Mouse (Mus musculus): ENCODE measurements around the gene Polr2e. TPM values are rescaled to one million over a fixed set of nuclear protein-coding genes. Genes with fewer than 3 reads are reported as not detected.

Gene Polr2e
- total and polyA plus RNA-seq, 2 experiments from 2014 or later = 106 to 123 TPM

DNA sequence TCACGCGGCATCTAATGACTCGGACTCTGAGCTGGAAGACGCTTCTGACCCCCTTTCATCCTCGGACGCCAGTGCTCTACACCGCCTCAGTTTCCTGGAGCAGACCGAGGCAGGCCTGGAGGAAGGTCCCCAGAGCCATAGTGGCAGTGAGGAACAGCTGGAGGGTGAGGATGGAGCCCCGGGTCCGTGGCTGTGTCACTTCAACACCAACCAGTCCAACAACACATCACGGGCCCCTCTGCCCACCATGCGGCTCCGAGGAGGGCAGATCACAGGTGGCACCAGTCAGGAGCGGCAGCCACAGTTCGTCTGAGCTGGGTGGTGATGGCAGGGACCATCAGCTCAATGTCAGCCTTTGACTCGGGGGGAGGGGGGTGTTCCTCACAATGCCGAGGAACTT lies 8.9 kb downstream of the Polr2e start:
- Histone ChIP-seq H3K4me2 (ENCODE audit: low read depth, low read length) (no peak overlapping the region), H3K9ac (replicated peaks; ENCODE audit: low read depth, low read length) (no peak overlapping the region), H3K27me3 (ENCODE audit: control insufficient read depth, insufficient read depth, low read length) (no peaks in the 10 kb centered on the region), H3K4me3 (ENCODE audit: low read depth, low read length) (no peak overlapping the region), H3K4me1 (ENCODE audit: control insufficient read depth, insufficient read depth) (peaks cover 19% of the 10 kb centered on the region), H3K9me3 (replicated peaks; ENCODE audit: control insufficient read depth, low read length) (no peaks in the 10 kb centered on the region), H3K36me3 (replicated peaks; ENCODE audit: control insufficient read depth, insufficient read depth, low read length) (peaks cover 4% of the 10 kb centered on the region), H3K27ac (ENCODE audit: low read depth) (no peak overlapping the region)
- no peak for ATAC-seq (ENCODE audit: insufficient read depth, low read depth)
- no peak for DNase-seq (ENCODE audit: low spot score)
- 81% methylated on average over 17 of the region's 17 CpGs for WGBS
- TF ChIP-seq EP300 (IDR thresholded peaks at IDR 0.05; ENCODE audit: low read depth) (no peak), CTCF (IDR thresholded peaks at IDR 0.05; ENCODE audit: low read depth) (no peak)

DNA sequence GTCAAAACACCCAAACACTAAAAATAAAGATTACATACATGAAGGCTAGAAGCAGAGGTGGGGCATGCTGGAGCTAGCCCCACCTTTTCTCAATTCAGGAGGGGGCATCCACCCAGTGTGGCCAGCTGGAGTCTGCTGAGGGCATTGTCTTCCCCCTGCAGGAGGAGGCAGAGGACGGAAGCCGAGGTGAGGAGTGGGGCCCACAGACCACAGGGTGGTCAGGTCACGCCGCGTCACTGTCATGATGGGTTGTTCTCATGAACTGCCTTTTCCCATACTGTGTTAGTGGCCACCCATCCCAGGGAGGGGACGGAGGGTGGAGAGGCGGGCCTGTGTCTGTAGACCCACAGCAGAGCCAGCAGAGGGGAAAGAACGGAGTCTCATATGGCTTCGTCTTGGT lies 9.4 kb downstream of the Polr2e start:
- ATAC-seq (ENCODE audit: insufficient read depth, low read depth) = no peak
- DNase-seq (ENCODE audit: low spot score) = no peak
- Histone ChIP-seq H3K27ac (ENCODE audit: low read depth) (no peak overlapping the region), H3K9me3 (replicated peaks; ENCODE audit: control insufficient read depth, low read length) (no peaks in the 10 kb centered on the region), H3K9ac (replicated peaks; ENCODE audit: low read depth, low read length) (no peak overlapping the region), H3K27me3 (ENCODE audit: control insufficient read depth, insufficient read depth, low read length) (no peaks in the 10 kb centered on the region), H3K4me3 (ENCODE audit: low read depth, low read length) (no peak overlapping the region), H3K4me2 (ENCODE audit: low read depth, low read length) (no peak overlapping the region), H3K36me3 (replicated peaks; ENCODE audit: control insufficient read depth, insufficient read depth, low read length) (no peaks in the 10 kb centered on the region; the same call in 1 of the 2 replicates), H3K4me1 (ENCODE audit: control insufficient read depth, insufficient read depth) (peaks cover 19% of the 10 kb centered on the region)
- 89% methylated on average over 9 of the region's 9 CpGs for WGBS
- TF ChIP-seq CTCF (IDR thresholded peaks at IDR 0.05; ENCODE audit: low read depth) = no peak
- TF ChIP-seq EP300 (IDR thresholded peaks at IDR 0.05; ENCODE audit: low read depth) = no peak

DNA sequence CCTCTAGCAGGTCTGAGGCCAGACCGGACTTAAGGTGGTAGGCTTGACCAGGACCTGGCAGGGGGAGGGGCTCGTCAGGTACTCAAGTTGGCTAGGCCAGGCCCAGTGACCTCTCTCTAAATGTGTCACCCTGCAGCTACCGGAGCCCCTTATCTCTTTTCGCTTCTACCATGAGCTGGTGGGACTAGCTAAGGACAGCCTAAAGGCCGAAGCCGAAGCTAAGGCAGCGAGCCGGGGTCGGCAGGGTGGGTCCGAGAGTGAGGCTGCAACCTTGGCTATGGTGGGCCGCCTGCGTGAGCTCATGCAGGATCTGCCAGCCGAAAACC lies 11.1 kb downstream of the Polr2e start:
- H3K36me3 ChIP-seq (replicated peaks; ENCODE audit: control insufficient read depth, insufficient read depth, low read length) = no peaks in the 10 kb centered on the region; the same call in 1 of the 2 replicates
- no peak for ATAC-seq (ENCODE audit: insufficient read depth, low read depth)
- no peak overlapping the region for H3K4me2 ChIP-seq (ENCODE audit: low read depth, low read length)
- H3K4me1 ChIP-seq (ENCODE audit: control insufficient read depth, insufficient read depth) = peaks cover 10% of the 10 kb centered on the region
- 92% methylated on average over 13 of the region's 13 CpGs for WGBS
- H3K9ac ChIP-seq (replicated peaks; ENCODE audit: low read depth, low read length) = no peak overlapping the region
- no peaks in the 10 kb centered on the region for H3K27me3 ChIP-seq (ENCODE audit: control insufficient read depth, insufficient read depth, low read length)
- H3K27ac ChIP-seq (ENCODE audit: low read depth) = no peak overlapping the region
- H3K4me3 ChIP-seq (ENCODE audit: low read depth, low read length) = no peak overlapping the region
- DNase-seq (ENCODE audit: low spot score) = no peak
- H3K9me3 ChIP-seq (replicated peaks; ENCODE audit: control insufficient read depth, low read length) = no peaks in the 10 kb centered on the region
- TF ChIP-seq EP300 (IDR thresholded peaks at IDR 0.05; ENCODE audit: low read depth) (no peak), CTCF (IDR thresholded peaks at IDR 0.05; ENCODE audit: low read depth) (no peak)

DNA sequence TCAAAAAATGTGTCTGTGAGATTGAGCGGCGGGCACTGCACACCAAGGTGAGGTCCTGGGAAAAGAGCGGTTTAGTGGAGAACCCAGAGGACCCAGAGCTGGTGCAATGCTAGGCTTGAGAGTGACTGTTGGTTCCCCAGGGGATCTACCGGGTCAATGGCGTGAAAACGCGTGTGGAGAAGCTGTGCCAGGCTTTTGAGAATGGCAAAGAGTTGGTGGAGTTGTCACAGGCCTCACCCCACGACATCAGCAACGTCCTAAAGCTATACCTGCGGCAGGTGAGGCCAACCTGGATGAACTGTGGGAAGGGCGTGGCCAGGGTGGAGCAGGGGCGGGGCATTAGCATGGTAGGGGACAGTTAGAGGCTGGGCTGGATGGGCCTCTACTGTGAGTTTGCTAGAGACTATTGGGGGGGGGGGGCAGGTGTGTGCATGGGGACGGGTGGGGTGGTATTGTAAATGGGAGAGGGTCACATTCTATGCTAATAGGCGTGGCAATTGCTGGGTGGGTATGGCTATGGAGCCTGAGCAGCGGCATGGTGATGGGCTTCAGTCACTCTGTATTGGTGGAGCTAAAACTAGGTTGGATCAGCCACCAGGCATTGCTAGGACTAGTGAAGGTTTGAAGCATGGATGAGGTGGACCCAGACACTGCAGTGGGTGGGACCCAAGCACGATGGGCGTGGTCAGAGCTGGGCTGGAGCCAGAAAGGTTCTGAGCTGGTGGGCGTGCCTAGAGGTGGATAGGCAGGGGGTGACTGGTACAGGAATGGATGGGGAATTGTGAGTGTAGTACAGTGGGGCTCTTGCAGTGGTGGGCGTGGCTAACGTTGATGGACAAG lies 11.7 kb downstream of the Polr2e start:
- H3K9ac ChIP-seq (replicated peaks; ENCODE audit: low read depth, low read length) = no peak overlapping the region
- H3K4me1 ChIP-seq (ENCODE audit: control insufficient read depth, insufficient read depth) = peaks cover 4% of the 10 kb centered on the region; the same call in 1 of the 2 replicates
- no peaks in the 10 kb centered on the region; the same call in 1 of the 2 replicates for H3K36me3 ChIP-seq (replicated peaks; ENCODE audit: control insufficient read depth, insufficient read depth, low read length)
- H3K4me3 ChIP-seq (ENCODE audit: low read depth, low read length) = no peak overlapping the region
- no peak overlapping the region for H3K27ac ChIP-seq (ENCODE audit: low read depth)
- 67% methylated on average over 20 of the region's 20 CpGs for whole genome bisulfite sequencing
- no peak overlapping the region for H3K4me2 ChIP-seq (ENCODE audit: low read depth, low read length)
- no peak for TF ChIP-seq EP300 (IDR thresholded peaks at IDR 0.05; ENCODE audit: low read depth)
- TF ChIP-seq CTCF (IDR thresholded peaks at IDR 0.05; ENCODE audit: low read depth) = no peak
- no peaks in the 10 kb centered on the region for H3K9me3 ChIP-seq (replicated peaks; ENCODE audit: control insufficient read depth, low read length)
- no peaks in the 10 kb centered on the region for H3K27me3 ChIP-seq (ENCODE audit: control insufficient read depth, insufficient read depth, low read length)
- ATAC-seq (ENCODE audit: insufficient read depth, low read depth) = no peak
- no peak for DNase-seq (ENCODE audit: low spot score)

DNA sequence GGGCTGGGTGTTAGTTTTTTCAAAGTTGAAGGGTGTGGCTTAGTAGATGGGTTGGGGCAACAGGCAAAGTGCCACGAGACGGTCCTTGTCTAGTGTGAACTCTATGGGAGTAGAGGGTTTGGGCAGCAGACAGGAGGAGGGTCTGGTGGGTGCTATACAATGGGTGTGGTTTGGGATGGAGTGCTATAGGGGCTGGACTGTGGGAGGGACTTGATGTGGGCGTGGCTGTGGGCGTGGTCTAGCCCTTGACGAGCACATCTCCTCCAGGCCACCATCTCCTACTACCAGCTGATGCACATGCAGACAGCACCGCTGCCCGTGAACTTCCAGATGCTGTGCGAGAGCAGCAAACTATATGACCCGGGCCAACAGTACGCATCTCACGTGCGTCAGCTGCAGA lies 13.7 kb downstream of the Polr2e start:
- no peak for DNase-seq (ENCODE audit: low spot score)
- Histone ChIP-seq H3K27me3 (ENCODE audit: control insufficient read depth, insufficient read depth, low read length) (no peaks in the 10 kb centered on the region), H3K4me3 (ENCODE audit: low read depth, low read length) (no peak overlapping the region), H3K9me3 (replicated peaks; ENCODE audit: control insufficient read depth, low read length) (no peaks in the 10 kb centered on the region), H3K4me2 (ENCODE audit: low read depth, low read length) (no peak overlapping the region), H3K36me3 (replicated peaks; ENCODE audit: control insufficient read depth, insufficient read depth, low read length) (no peaks in the 10 kb centered on the region; the same call in 1 of the 2 replicates), H3K4me1 (ENCODE audit: control insufficient read depth, insufficient read depth) (no peaks in the 10 kb centered on the region), H3K27ac (ENCODE audit: low read depth) (no peak overlapping the region), H3K9ac (replicated peaks; ENCODE audit: low read depth, low read length) (no peak overlapping the region)
- 65% methylated on average over 12 of the region's 12 CpGs for WGBS
- TF ChIP-seq EP300 (IDR thresholded peaks at IDR 0.05; ENCODE audit: low read depth) (no peak), CTCF (IDR thresholded peaks at IDR 0.05; ENCODE audit: low read depth) (no peak)
- no peak for ATAC-seq (ENCODE audit: insufficient read depth, low read depth)

DNA sequence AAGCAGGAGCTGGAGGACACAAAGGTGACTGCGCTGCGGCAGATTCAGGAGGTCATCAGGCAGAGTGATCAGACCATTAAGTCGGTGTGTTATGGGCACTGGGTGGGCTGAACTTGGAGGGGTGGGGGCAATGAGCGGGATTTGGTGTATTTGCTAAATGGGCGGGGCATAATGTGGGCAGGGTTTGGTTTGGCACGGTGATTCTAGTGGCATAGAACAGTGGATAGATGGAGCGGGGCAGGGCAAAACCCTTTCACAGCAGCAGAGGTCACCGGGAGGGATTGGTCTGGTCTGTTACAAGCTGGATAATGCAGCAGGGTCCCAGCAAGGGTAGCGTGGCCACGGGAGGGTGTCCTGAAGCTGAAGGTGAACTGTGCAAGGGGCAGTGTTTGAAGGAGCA lies 14.1 kb downstream of the Polr2e start:
- TF ChIP-seq EP300 (IDR thresholded peaks at IDR 0.05; ENCODE audit: low read depth) = no peak
- no peak for TF ChIP-seq CTCF (IDR thresholded peaks at IDR 0.05; ENCODE audit: low read depth)
- no peak overlapping the region for H3K4me2 ChIP-seq (ENCODE audit: low read depth, low read length)

More for the DNA sequence above, 14.1 kb downstream of the Polr2e start:
- H3K36me3 ChIP-seq (replicated peaks; ENCODE audit: control insufficient read depth, insufficient read depth, low read length) = no peaks in the 10 kb centered on the region
- 82% methylated on average over 10 of the region's 10 CpGs for WGBS
- no peak overlapping the region for H3K4me3 ChIP-seq (ENCODE audit: low read depth, low read length)
- no peaks in the 10 kb centered on the region for H3K4me1 ChIP-seq (ENCODE audit: control insufficient read depth, insufficient read depth)
- H3K9ac ChIP-seq (replicated peaks; ENCODE audit: low read depth, low read length) = no peak overlapping the region
- no peak overlapping the region for H3K27ac ChIP-seq (ENCODE audit: low read depth)
- no peak for DNase-seq (ENCODE audit: low spot score)
- H3K9me3 ChIP-seq (replicated peaks; ENCODE audit: control insufficient read depth, low read length) = no peaks in the 10 kb centered on the region
- no peak for ATAC-seq (ENCODE audit: insufficient read depth, low read depth)
- no peaks in the 10 kb centered on the region for H3K27me3 ChIP-seq (ENCODE audit: control insufficient read depth, insufficient read depth, low read length)

Measured in heart, postnatal 0 days (tissue).